Mouse (Mus musculus) embryonic fibroblast, embryonic 13.5 days (primary cell): ENCODE data around the gene Hivep3. TPM values are rescaled to one million over a fixed set of nuclear protein-coding genes. Genes with fewer than 3 reads are reported as not detected.

Source experiments
- H3K27ac ChIP-seq: 2 replicates; pipeline ENCODE4 v1.5.1; 2012; ENCODE audit warnings: low read length, control low read depth, inconsistent platforms; ENCODE audit not compliant: insufficient read depth
- H3K4me1 ChIP-seq: 2 replicates; pipeline ENCODE4 v1.6.1; 2011; ENCODE audit warnings: low read length; ENCODE audit not compliant: control insufficient read depth, insufficient read depth
- H3K4me3 ChIP-seq: 2 replicates; pipeline ENCODE4 v1.5.1; 2011; ENCODE audit warnings: mild to moderate bottlenecking, control low read depth, low read length; ENCODE audit not compliant: insufficient read depth
- CTCF ChIP-seq: IDR thresholded peaks from 2 replicates; pipeline ENCODE4 v1.5.1; 2011; ENCODE audit warnings: mild to moderate bottlenecking, control low read depth, low read length, moderate library complexity, borderline replicate concordance; ENCODE audit not compliant: insufficient read depth
- POLR2A ChIP-seq: IDR thresholded peaks from 2 replicates; pipeline ENCODE4 v1.6.1; 2011; ENCODE audit warnings: low read depth, mild to moderate bottlenecking, control low read depth, low read length, moderate library complexity
- polyA plus RNA-seq: library from polyadenylated mRNA; stranded (reverse); fragments of >200 nt; gene quantifications from 2 replicates; pipeline ENCODE4 v1.2.4, GENCODE M21; 2011; ENCODE audit warnings: low read depth; ENCODE audit not compliant: missing spikeins, insufficient read length

Gene Hivep3
- polyA plus RNA-seq, 1 experiment, result 3.8 TPM

DNA sequence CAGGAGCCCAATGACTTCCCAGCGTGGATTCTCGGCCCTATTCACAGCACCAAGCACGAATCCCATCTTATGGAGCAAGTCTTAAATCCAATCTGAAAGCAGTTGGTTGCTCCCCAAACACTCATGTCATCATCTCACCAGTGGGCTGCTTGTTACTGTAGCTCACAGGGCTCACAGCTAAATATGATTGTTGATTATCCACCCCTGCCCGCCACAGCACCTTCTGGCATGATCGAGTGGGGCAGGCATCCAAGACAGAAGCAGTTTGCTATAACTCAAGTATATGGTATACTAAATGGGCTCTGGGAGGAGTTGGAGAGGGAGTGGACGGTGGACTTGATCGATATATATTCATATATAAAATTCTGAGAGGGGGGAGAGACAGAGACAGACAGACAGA lies 146.7 kb downstream of the Hivep3 start:
- no peak overlapping the region for H3K27ac ChIP-seq
- no peak overlapping the region for H3K4me3 ChIP-seq
- no peaks in the 10 kb centered on the region for H3K4me1 ChIP-seq
- no peak for TF ChIP-seq CTCF
- TF ChIP-seq POLR2A, result no peak

DNA sequence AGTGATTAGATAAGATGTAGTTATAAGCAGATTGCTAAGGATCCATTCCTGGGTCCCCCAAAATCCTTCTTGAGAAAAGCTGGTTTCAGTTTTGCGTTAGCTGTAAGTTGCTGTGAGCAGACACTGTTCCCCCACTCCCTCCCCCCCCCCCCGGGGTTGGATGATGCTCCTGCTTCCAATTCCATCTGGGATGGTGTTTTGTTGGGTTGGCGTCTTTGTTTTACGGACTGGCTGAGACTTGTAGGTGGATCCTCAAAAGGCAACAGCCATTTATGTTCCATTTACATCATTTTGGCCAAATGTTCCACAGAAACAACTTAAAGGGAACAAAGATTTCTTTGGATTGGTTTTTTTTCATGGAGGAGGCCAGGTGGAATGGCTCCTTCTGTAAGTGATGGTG lies 147.7 kb downstream of the Hivep3 start:
- TF ChIP-seq POLR2A (no peak), CTCF (no peak)

GRCm38 (mm10) chr4:119882401-119882800 lies 148.8 kb downstream of the Hivep3 start:
- H3K27ac ChIP-seq, result no peak overlapping the region
- no peak for TF ChIP-seq CTCF
- H3K4me1 ChIP-seq, result no peaks in the 10 kb centered on the region
- no peak overlapping the region for H3K4me3 ChIP-seq

More for the DNA sequence above, 147.7 kb downstream of the Hivep3 start:
- H3K4me1 ChIP-seq, result no peaks in the 10 kb centered on the region
- H3K4me3 ChIP-seq, result no peak overlapping the region
- H3K27ac ChIP-seq, result no peak overlapping the region

DNA sequence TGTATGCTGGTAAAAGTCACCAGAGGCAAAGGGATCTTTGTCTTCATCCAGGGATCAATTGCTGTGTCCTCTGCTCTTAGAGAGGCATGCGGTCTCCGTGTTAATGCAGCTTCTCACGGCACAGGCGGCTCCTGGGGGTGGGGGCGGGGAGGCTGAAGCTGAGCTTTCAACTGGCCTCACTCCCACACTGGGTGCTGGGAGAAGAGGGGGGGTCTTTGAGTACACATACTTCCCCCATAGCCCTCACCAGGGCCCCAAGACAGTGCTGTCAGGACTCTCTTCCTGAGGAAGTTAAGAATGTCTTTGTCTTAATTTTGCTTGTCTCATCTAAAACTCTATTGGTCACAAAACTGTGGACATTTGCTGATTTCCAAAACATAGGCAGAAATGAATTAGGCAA lies 149.2 kb downstream of the Hivep3 start:
- Histone ChIP-seq H3K4me1 (no peaks in the 10 kb centered on the region), H3K4me3 (no peak overlapping the region), H3K27ac (no peak overlapping the region)
- TF ChIP-seq POLR2A, result no peak
- no peak for TF ChIP-seq CTCF

DNA sequence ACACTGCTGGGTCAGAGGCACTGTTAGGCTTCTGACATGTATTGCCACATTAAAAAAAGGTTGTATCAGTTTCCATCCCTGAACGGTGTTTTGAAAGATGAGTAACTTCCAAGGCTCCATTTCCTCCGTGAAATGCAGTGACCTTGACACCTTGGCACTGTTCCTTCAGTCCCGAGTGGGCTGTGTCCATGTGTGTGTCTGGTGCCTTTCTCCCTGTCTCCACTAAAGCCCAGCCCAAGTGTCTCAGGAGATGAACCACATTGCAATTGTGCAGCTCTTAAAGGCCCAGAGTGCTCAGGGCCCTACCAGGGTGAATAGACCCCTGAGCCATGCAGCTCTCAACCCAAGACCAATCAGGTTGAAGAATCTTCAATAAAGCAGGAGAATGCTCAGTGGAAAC lies 153.0 kb downstream of the Hivep3 start:
- Histone ChIP-seq H3K4me3 (no peak overlapping the region), H3K27ac (no peak overlapping the region), H3K4me1 (no peaks in the 10 kb centered on the region)
- TF ChIP-seq CTCF (no peak), POLR2A (no peak)

DNA sequence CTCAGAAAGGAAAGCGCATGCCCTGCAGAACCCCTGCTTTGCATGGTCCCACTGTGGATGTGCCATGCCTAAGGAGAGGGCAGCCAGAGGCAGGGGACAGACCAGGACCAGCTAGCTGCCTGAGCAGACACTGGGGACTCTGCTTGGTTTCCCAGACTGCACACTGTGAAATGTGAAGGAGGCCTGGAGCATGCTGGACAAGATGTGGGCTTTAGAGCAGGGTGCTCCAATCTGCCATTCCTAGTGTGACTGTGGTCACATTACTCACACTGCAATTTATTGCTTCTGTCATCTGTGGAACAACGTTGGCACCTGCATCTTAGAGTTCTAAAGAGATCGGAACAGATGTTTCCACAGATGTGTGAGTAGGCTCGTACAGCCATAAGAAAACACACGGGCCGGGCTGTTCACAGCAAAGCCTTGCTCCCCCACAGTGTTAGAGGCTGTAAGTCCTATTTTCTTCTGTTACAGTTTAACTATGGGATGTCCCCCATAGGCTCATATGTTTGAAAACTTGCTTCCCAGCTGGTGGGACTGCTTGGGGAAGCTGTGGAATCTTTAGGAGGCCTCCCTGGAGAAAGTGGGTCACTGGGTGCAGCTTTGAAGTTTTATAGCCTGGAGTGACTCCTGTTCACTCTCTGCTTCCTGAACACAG lies 154.1 kb downstream of the Hivep3 start:
- no peaks in the 10 kb centered on the region for H3K4me1 ChIP-seq

DNA sequence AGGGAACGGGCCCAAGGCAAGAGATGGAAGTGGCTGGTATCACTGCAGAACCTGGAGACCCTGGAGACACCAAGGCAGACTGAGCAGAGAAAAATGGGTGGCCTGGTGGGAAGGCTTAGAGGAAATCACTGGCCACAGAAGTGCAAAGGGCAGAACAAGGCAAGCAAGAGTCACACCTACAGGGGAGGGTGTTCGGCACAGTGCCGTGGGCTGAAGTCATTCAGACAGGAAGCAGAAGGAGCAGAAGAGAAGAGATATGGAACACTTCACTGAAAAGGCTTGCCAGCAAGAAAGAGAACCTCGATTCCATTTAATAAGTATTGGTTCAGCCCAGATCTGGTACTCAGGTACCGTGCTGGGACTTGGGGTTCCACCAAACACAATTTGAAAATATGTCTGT lies 156.2 kb downstream of the Hivep3 start:
- TF ChIP-seq CTCF, result no peak
- no peak for TF ChIP-seq POLR2A
- Histone ChIP-seq H3K4me3 (no peak overlapping the region), H3K27ac (no peak overlapping the region), H3K4me1 (no peaks in the 10 kb centered on the region)

More for the DNA sequence above, 154.1 kb downstream of the Hivep3 start:
- no peak overlapping the region for H3K27ac ChIP-seq
- no peak for TF ChIP-seq POLR2A
- H3K4me3 ChIP-seq, result no peak overlapping the region

- no peak overlapping the region for H3K4me3 ChIP-seq
- H3K27ac ChIP-seq, result no peak overlapping the region
- no peak for TF ChIP-seq POLR2A
- TF ChIP-seq CTCF, result no peak
- H3K4me1 ChIP-seq, result no peaks in the 10 kb centered on the region
Observed at GRCm38 (mm10) chr4:119893255-119893779, 159.7 kb downstream of the Hivep3 start.

DNA sequence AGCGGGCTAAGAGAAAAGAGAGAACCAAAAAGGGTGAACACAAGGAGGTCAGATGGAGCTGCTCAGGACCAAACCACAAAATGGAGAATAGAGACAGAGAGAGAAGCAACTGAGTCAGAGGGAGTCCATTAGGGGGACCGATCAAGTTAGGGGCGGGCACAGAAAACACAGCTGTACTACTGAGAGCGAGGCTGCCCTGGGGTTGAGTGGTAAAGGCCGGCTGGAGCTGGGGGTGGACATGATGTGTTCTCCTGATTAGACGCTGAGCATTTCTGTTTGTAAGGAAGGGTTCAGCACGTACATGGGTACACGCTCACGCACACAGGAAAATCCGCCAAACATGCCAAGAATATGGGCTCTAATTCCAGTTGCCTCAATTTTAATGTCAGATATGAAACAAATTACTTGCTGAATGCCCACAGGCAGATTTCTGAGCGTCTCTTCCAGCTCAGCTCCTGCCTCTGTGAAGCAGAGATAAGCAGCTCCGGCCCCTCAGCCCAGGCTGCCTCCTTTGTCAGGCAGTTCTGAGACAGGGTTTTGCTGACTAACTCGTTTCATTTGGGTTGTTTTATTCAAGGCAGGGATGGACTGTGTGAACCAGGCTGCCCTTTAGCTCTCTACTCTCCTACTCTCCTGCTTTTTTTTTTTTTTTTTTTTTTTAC lies 161.3 kb downstream of the Hivep3 start:
- Histone ChIP-seq H3K4me3 (no peak overlapping the region), H3K4me1 (no peaks in the 10 kb centered on the region), H3K27ac (no peak overlapping the region)
- no peak for TF ChIP-seq POLR2A
- TF ChIP-seq CTCF, result no peak

GRCm38 (mm10) chr4:119895504-119895903 lies 161.9 kb downstream of the Hivep3 start:
- H3K4me1 ChIP-seq, result no peaks in the 10 kb centered on the region
- no peak overlapping the region for H3K4me3 ChIP-seq
- no peak overlapping the region for H3K27ac ChIP-seq
- TF ChIP-seq POLR2A (no peak), CTCF (no peak)
